Mouse (Mus musculus) megakaryocyte-erythroid progenitor cell, adult 5 weeks (primary cell): ENCODE results near the gene Nudt22. TPM values are rescaled to one million over a fixed set of nuclear protein-coding genes. Genes with fewer than 3 reads are reported as not detected.

Source experiments
- polyA plus RNA-seq: library from polyadenylated mRNA; stranded (reverse); fragments of >175 nt; gene quantifications from 2 replicates; pipeline ENCODE4 v1.2.3, GENCODE M21; 2012

Gene Nudt22
- 14.0 and 16.0 TPM in 2 replicates for polyA plus RNA-seq

DNA sequence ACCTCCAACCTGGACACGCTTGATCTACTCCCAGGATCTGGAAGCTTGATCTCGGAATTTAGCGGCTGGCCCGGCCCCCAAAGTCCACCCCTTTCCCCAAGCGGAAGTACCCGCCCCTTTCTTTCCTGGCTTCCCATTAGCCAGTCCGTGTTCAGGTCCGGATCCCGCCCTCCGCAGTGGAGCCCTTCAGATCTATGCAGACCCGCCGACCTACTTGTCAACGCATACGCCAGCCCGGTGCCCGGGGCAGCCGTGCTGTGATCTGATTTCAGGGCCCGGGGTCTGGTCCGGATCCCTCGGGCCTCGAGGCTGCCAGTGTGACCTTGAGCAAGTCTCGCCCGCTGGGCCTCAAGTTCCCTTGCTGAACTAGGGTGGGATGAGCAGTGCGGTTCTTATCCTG, at the start of gene Nudt22, which contains the start of gene Trpt1:
Gene Nudt22 (minus strand): TSS at position 112 of the 400 bp plus-strand sequence.
Gene Trpt1 (plus strand): TSS at position 126 of the 400 bp plus-strand sequence.

DNA sequence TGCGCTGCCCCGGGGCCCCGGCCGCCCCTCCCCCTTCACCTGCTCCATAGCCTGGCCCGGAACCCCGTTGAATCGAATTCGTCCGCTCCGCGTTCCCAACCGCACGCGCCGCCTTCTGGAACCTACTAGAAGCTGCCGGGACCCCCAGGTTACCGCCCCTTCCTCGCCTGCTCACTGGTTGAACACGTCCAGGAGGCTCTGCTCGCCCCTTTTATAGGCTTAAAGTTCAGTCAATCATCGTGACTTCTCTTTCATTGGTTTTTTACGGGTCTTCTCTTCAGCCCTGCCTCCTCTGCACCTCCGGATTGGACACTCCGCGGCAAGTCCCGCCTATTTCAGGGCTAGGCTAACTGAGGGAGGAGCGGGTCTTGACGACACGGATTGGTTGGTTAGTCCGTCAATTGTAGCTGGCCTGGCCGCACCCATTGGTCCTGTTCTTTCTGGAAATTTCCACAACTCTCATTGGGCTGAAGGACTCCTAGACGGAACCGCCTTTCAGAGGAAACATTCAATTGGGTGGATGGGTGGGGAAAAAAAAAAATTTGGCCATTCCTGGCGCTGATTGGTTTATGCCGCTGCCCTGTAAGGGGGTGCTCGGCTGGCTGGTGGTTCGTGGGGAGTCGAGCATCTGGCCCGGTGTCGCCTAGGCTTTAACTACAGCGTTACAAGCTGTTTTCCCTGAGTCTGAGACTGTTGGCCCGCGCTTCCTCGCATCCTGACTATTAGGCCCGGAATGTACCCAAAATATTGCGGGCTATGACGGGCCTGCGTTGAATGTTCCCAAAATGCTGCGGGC, 44.1 kb upstream of the Nudt22 start, which contains the start of gene Stip1:
Gene Stip1 (minus strand): TSS at position 127 of the 796 bp plus-strand sequence.

DNA sequence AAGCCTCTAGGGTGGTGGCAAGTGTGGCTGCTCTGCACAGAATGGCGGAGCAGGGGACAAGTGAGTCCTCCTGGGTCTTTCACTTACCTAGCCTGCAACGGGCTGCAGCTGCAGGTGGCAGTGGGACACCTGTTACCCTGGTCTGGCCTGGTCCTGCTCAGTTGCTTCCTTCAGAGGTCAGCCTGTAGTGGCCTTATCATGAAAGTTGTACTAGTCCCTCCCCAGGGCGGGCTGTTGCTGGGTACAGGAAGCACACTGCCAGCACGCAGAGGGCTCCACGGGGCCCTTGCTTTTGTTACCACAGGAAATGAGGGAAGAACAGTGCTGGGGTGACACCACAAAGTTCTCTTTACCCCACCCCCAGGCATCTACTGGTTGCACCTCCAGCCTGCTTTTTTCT, 23.3 kb upstream of the Nudt22 start, which contains the start of gene Fermt3:
Gene Fermt3 (minus strand): TSS at position 279 of the 400 bp plus-strand sequence.

DNA sequence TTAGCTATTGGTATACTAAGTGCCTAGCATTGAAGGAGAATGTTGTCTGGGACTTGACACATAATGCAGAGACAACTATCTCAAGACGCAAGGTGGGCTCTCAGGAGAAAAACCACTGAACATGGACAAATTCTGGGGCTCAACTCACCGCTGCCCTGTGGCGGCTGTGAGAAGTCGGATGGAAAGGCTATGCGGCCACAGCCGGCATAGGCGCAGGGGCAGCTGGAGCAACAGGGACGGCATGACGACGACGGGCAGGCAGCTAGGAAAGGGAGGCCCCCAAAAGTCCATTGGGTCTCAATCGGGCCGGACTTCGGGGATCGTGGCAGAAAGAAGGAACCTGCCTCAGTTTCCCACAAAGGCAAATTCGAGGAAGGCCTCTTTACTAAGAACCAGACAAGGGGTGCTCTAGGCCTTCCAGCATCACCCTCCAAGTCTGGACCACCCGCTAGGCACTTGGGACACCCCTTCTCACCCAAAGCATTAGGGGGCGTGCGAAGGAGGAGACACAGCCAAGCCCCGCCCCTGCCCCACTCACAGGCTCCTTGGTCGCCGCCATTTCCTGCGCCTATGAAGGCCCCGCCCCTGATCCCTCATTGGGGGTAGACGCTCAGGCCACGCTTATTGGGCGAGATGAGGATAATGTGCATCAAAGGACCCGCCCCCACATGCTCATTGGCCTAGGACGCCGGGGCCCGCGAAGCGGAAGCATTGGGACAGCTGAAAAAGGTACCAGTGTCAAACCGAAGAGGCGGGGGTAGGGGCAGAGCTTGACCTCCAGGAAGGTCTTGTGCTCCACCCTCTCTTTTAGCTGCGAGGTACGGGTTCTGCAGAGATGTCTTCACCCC, 3.7 kb downstream of the Nudt22 start, which contains the start of gene Dnajc4:
Gene Dnajc4 (minus strand): TSS at position 562 of the 848 bp plus-strand sequence.

DNA sequence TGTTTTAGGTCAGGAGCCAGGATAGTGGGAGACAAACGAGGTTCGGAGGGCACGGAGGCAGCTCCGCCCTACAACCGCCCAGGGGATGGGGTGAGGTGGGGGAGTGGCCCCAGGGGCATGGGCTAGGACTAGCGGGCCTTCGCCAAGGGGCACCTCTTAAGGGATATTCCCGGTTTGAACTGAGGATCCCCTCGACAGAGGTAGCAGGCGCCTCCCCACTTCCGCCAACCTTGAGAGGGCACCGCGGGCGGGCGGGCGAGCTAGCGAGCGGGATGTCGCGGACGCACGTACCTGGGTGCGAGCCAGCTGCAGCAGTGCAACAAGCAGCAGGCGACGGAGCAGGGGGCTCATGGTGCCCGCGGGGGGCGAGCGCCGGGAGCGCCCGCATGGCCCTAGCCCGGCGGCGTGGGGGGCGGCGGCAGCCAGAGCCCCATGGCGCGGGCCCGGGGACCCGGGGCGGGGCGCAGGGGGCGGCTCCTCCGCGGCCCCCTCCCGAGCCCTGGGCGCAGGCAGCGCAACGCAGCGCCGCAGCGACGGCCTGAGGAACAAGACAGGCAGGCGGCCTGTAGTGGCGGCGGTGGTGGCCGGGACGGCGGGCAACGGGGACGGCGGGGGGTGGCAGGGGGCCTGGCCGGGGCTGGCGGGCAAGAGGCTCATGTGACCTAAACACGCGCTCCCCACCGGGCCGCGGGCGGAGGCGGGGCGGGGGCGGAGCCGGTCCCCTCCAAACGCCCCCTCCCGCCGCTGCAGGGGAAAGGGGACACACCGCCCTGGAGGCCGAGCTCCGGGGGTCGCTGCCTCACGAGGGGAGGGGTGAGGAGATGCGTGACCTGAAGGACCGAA, 8.6 kb downstream of the Nudt22 start, which contains the start of gene Vegfb:
Gene Vegfb (minus strand): TSS at position 591 of the 843 bp plus-strand sequence.

DNA sequence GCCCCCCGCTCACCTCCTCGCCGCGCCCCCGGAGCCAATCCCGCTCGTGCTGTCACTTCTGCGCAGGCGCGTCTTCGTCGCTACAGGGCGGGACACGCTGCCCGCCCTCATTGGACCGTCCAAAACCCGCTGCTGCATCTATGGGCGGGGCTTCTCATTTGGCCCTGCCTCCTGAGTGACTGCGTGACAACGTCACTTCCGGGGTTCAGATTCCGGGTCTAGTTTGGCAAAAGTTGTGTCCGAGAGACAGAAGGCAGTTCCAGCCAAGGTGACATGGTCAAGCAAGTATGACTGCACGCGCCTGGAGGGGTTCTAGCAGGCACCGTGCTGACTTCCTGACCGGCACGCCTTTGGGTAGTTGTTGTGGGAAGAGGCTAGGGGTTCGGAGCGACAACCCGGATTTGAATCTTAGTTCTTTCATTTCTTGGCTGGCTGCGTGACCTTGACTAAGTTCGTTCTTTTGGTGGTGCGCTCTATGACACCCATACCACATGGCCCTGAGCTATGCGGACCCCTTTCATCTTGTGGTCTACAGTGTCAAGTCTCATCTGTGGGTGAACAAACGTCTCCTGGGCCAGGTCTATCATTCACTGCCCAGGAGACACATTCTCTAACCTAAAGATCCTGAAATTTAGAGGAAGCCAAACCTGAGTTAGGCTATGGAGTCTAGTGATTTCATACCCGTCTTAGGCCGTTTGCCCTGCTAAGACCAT, 15.4 kb downstream of the Nudt22 start, which contains the start of gene Fkbp2:
Gene Fkbp2 (minus strand): TSS at position 121 of the 713 bp plus-strand sequence.

DNA sequence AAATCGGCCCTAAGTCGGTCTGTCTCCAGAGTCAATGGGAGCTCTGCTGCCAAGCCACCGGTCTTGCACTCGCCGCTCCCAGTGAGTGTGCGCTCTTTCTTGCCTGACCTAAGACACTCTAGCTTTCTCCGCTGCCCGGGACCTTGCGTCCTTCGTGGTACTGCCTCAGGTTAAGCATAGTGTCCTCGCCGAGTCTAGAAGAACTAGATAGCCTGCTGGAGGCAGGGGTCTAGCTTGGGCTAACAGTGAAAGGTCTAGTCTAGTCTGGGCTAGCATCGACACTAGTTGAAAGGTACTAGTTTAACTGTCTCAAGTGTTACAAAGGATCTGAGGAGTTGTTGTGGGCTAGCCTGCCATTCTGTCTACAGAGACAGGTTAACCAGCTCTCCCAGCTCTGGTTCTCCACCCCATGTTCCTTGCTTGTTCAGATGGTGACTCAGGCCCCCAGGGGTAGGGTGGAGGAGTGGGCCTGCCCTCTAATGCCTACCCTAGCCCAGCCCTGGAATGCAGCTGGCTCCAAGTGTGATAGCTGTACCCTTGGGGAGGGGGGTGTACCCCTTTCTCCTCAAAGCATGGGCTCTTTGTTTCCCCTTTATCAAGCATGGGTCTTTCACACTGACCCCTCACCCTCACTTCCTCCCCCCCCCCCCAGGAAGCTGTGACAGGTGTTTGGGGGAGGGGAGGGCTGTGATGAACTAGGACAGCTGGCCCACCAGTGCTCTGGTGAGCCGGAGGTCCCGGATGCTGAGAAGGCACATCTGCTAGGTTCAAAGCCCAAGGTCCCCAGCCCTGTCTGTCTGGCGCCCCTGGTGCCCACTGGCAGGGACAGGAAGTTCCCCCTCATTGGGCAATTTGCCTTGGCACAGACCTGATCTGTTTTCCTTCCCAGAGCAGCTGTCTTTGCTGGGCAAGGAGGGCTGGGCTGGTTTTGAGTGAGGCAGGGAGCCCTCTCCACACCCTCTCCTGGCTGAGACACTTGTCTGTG, 20.1 kb downstream of the Nudt22 start, which contains the start of gene Plcb3:
Gene Plcb3 (minus strand): TSS at position 934 of the 985 bp plus-strand sequence.

DNA sequence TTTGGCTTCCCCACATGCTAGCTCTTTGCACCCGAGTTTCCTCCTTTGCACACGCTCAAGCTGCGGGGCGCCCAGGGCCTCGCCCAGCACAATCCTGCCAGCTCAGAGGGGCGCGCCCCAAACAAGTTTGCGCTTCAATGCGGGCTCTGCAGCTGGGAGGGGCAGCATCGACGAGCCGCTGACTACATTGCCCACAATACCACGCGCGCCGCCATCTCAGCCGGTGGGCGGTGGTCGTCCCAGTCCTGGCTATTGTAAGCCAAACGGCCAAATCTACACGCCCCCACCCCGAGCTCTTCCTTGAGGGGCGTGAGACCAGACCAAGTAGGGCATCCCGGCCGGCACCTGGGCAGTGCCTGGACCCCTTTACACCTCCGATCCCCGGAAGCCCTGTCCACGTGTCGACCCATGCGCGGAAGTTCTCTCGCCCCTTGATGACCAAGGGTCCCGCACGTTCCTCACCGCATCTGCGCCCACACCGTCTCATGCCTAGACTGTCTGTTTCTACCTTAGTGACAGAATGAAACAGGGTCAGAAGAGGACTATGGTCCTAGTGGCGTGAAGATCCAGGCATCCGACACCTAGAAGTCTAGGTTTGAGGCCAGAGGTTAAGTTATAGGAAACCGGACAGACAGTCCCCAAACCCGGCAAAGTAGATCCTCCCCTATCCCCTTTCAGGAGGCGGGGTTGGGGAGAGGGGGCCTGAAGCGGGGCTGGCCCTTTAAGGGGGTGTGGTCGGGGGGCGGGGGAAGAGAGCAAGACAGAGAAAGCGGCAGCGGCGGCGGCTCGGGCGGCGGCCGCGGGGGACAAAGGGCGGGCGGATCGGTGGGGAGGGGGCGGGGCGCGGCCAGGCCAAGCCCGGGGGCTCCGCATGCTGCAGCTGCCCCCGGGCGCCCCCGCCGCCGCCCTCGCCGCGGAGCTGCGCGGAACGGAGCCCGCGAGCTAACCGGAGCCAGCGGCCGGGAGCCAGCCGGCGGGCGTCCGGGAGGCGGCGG, 21.4 kb downstream of the Nudt22 start, which contains the start of gene Ppp1r14b:
Gene Ppp1r14b (plus strand): TSS at position 758 of the 995 bp plus-strand sequence.

Other genes starting within 250 kb of the Nudt22 start
- gene Rps6ka4, start 155.5 kb downstream of the Nudt22 start, polyA plus RNA-seq: 33.4 and 34.4 TPM in 2 replicates
- gene Ccdc88b, start 137.9 kb downstream of the Nudt22 start, polyA plus RNA-seq: 90.5 and 124 TPM in 2 replicates
- 198 and 202 TPM in 2 replicates for gene Trmt112, start 86.4 kb downstream of the Nudt22 start, polyA plus RNA-seq
- gene Prdx5, start 86.0 kb downstream of the Nudt22 start, polyA plus RNA-seq: 539 and 682 TPM in 2 replicates
- 55.6 and 62.2 TPM in 2 replicates for gene Esrra, start 74.3 kb downstream of the Nudt22 start, polyA plus RNA-seq
- 0.43 TPM in 1 of 2 replicates, not detected in the other for gene Catsperz, start 70.7 kb downstream of the Nudt22 start, polyA plus RNA-seq
- 0.02 TPM in 2 replicates for gene Kcnk4, start 61.6 kb downstream of the Nudt22 start, polyA plus RNA-seq
- gene Bad, start 54.3 kb downstream of the Nudt22 start, polyA plus RNA-seq: 87.8 and 89.7 TPM in 2 replicates
- gene Gpr137, start 53.6 kb downstream of the Nudt22 start, polyA plus RNA-seq: 59.4 and 67.4 TPM in 2 replicates
- 492 and 511 TPM in 2 replicates for gene Ppp1r14b, start 21.1 kb downstream of the Nudt22 start, polyA plus RNA-seq
- 25.3 and 36.0 TPM in 2 replicates for gene Plcb3, start 19.6 kb downstream of the Nudt22 start, polyA plus RNA-seq
- gene Fkbp2, start 15.6 kb downstream of the Nudt22 start, polyA plus RNA-seq: 373 and 400 TPM in 2 replicates
- gene Vegfb, start 8.5 kb downstream of the Nudt22 start, polyA plus RNA-seq: 105 and 119 TPM in 2 replicates
- 18.0 and 21.8 TPM in 2 replicates for gene Dnajc4, start 3.5 kb downstream of the Nudt22 start, polyA plus RNA-seq
- gene Trpt1, start within 50 bp of the Nudt22 start, polyA plus RNA-seq: 1.1 and 1.7 TPM in 2 replicates
- gene Fermt3, start 23.4 kb upstream of the Nudt22 start, polyA plus RNA-seq: 645 and 679 TPM in 2 replicates
- 123 and 137 TPM in 2 replicates for gene Stip1, start 43.9 kb upstream of the Nudt22 start, polyA plus RNA-seq
- gene Macrod1, start 60.7 kb upstream of the Nudt22 start, polyA plus RNA-seq: 87.5 and 120 TPM in 2 replicates
- gene Flrt1, start 109.6 kb upstream of the Nudt22 start, polyA plus RNA-seq: 0.02 TPM in 1 of 2 replicates, not detected in the other
- 113 and 121 TPM in 2 replicates for gene Otub1, start 210.2 kb upstream of the Nudt22 start, polyA plus RNA-seq
- gene Cox8a, start 221.5 kb upstream of the Nudt22 start, polyA plus RNA-seq: 338 and 372 TPM in 2 replicates
- 36.6 and 37.8 TPM in 2 replicates for gene Naa40, start 245.1 kb upstream of the Nudt22 start, polyA plus RNA-seq